Mouse (Mus musculus) heart, adult 8-10 months (tissue): ENCODE measurements around the gene Ostm1. TPM values are rescaled to one million over a fixed set of nuclear protein-coding genes. Genes with fewer than 3 reads are reported as not detected.

Experiments used
- total RNA-seq, 4 experiments: library from RNA; stranded (reverse); gene quantifications; 2 replicates each; pipeline ENCODE4 v1.2.4; 2022

Gene Ostm1
- total RNA-seq, 4 experiments from 2014 or later: 20.3 to 23.7 (median 21.8) TPM

Other genes starting within 250 kb of the Ostm1 start
- gene Afg1l, start 105.3 kb upstream of the Ostm1 start, total RNA-seq: 10 to 100 TPM; 29.9 to 32.3 (median 31.6) TPM
- gene Snx3, start 81.8 kb upstream of the Ostm1 start, total RNA-seq: 100 to 1,000 TPM; 157 to 170 (median 164) TPM
- gene Nr2e1, start 190 bp upstream of the Ostm1 start, total RNA-seq: not detected
- gene Sec63, start 177.7 kb downstream of the Ostm1 start, total RNA-seq: 10 to 100 TPM; 24.4 to 38.7 (median 29.4) TPM